23 mouse cellular contexts compared by ENCODE assay signal in genomic region chr17:70590506-70590905, GRCm38 (mm10).
"Had no signal": no experiment of that assay in that cellular context is flagged by ENCODE, and none has a peak within 500 bp of the region (broad histone marks: within the 10 kb centered on the region; RNA-seq: fewer than 3 reads in every experiment).

No protein-coding gene starts in this region.

- DNase-seq: kidney, adult 2 months; kidney, postnatal 36 days; layer of hippocampus, adult 9-11 months; left cerebral cortex, postnatal 4 days; liver, postnatal 0 days; lung, embryonic 14.5 days; right cerebral cortex, adult 18-20 months; right cerebral cortex, postnatal 14 days; right cerebral cortex, postnatal 4 days; thymus, adult 2 months; thymus, postnatal 14 days; thymus, postnatal 4 days had no signal

- H3K27ac ChIP-seq: kidney, postnatal 0 days; limb, embryonic 12.5 days; limb, embryonic 15.5 days; liver, embryonic 14.5 days; macrophage; stomach, postnatal 0 days had no signal

- ATAC-seq: intestine, postnatal 0 days; liver, postnatal 0 days; lung, postnatal 0 days had no signal

- H3K4me2 ChIP-seq: limb, embryonic 12.5 days; limb, embryonic 15.5 days; liver, embryonic 11.5 days; lung, embryonic 14.5 days; midbrain, embryonic 11.5 days had no signal

- H3K9ac ChIP-seq: limb, embryonic 12.5 days; limb, embryonic 15.5 days; liver, embryonic 14.5 days; liver, postnatal 0 days; lung, embryonic 14.5 days had no signal

- H3K36me3 ChIP-seq: limb, embryonic 12.5 days; limb, embryonic 15.5 days had no signal

- H3K4me3 ChIP-seq: limb, embryonic 12.5 days; limb, embryonic 15.5 days; megakaryocyte, embryonic 14.5 days had no signal

- H3K4me1 ChIP-seq: limb, embryonic 12.5 days; limb, embryonic 15.5 days; megakaryocyte, embryonic 14.5 days had no signal

- H3K9me3 ChIP-seq: limb, embryonic 12.5 days; limb, embryonic 15.5 days had no signal

- H3K27me3 ChIP-seq: limb, embryonic 12.5 days; limb, embryonic 15.5 days; megakaryocyte, embryonic 14.5 days had no signal
